Mouse (Mus musculus) kidney, postnatal 0 days (tissue): Measurements from ENCODE around the gene Med25. TPM values are rescaled to one million over a fixed set of nuclear protein-coding genes. Genes with fewer than 3 reads are reported as not detected.

Source experiments
- ATAC-seq: fragments of 200-750 bp; cut with Nextera tagmentation; replicated peaks from 2 replicates; pipeline ENCODE4 v1.8.0; 2017; ENCODE audit warnings: low read depth, moderate number of reproducible peaks, moderate TSS enrichment, moderate library complexity; ENCODE audit not compliant: low FRiP score
- DNase-seq: peaks from one replicate; pipeline ENCODE4 v3.0.0-alpha.2; 2016; ENCODE audit warnings: low spot score
- H3K27ac ChIP-seq: fragments of 300-500 bp; sonication (generic); 2 replicates; pipeline ENCODE4 v1.5.1; 2014; ENCODE audit warnings: mild to moderate bottlenecking
- H3K27me3 ChIP-seq: fragments of 300-500 bp; sonication (generic); 2 replicates; pipeline ENCODE4 v1.6.1; 2014; ENCODE audit warnings: low read length, mixed read lengths; ENCODE audit not compliant: insufficient read depth
- H3K36me3 ChIP-seq: fragments of 300-500 bp; sonication (generic); 2 replicates; pipeline ENCODE4 v1.6.1; 2014; ENCODE audit warnings: low read length, mixed read lengths; ENCODE audit not compliant: insufficient read depth
- H3K4me1 ChIP-seq: fragments of 300-500 bp; sonication (generic); replicated peaks from 2 replicates; pipeline ENCODE4 v1.6.1; 2014; ENCODE audit warnings: antibody characterized with exemption, low read length, mixed read lengths; ENCODE audit not compliant: insufficient read depth
- H3K4me2 ChIP-seq: fragments of 300-500 bp; sonication (generic); 2 replicates; pipeline ENCODE4 v1.6.1; 2014; ENCODE audit warnings: mild to moderate bottlenecking, low read length, moderate library complexity, mixed read lengths
- H3K4me3 ChIP-seq: fragments of 300-500 bp; sonication (generic); replicated peaks from 2 replicates; pipeline ENCODE4 v1.5.1; 2014; ENCODE audit warnings: low read depth, low read length
- H3K9ac ChIP-seq: fragments of 300-500 bp; sonication (generic); 2 replicates; pipeline ENCODE4 v1.6.1; 2014; ENCODE audit warnings: low read depth, low read length
- H3K9me3 ChIP-seq: fragments of 300-500 bp; sonication (generic); replicated peaks from 2 replicates; pipeline ENCODE4 v1.6.1; 2016; ENCODE audit warnings: low read length, inconsistent platforms, mixed read lengths
- CTCF ChIP-seq: IDR thresholded peaks from 2 replicates; pipeline ENCODE4 v1.5.1; 2016; ENCODE audit warnings: antibody characterized with exemption, low read depth, mild to moderate bottlenecking, moderate library complexity
- WGBS: fragments of 180-500 bp; shearing (Covaris S2); extraction: QIAGEN DNeasy Blood & Tissue Kit; methylation state at CpG from one replicate; pipeline ENCODE4 v1.1.7; 2014; 5-methylcytosine and 5-hydroxymethylcytosine counted together
- polyA plus RNA-seq: library from polyadenylated mRNA; unstranded; fragments of >200 nt; fragmentation: Nextera tagmentation; extraction: Ambion mirVana; gene quantifications from 2 replicates; pipeline ENCODE4 v1.2.1, GENCODE M21; 2015

Gene Med25
- polyA plus RNA-seq, 1 experiment from 2014 or later: 91.4 TPM

- H3K4me2 ChIP-seq: no peak overlapping the region
- H3K4me1 ChIP-seq: peaks cover 28% of the 10 kb centered on the region
- no peak overlapping the region for H3K4me3 ChIP-seq
- H3K27me3 ChIP-seq: no peaks in the 10 kb centered on the region
- DNase-seq (no peak), ATAC-seq (no peak)
- WGBS: 74% methylated on average over 8 of the region's 8 CpGs
- H3K9me3 ChIP-seq: no peaks in the 10 kb centered on the region
- H3K36me3 ChIP-seq: peaks cover 38% of the 10 kb centered on the region
- no peak for TF ChIP-seq CTCF
- no peak overlapping the region for H3K9ac ChIP-seq
- H3K27ac ChIP-seq: no peak overlapping the region
Measured at GRCm38 (mm10) chr7:44862434-44862833, 30.1 kb downstream of the Med25 start.

- Histone ChIP-seq H3K36me3 (peaks cover 38% of the 10 kb centered on the region), H3K9ac (no peak overlapping the region)
Measured at GRCm38 (mm10) chr7:44861429-44861816, 31.1 kb downstream of the Med25 start.

GRCm38 (mm10) chr7:44860576-44861428 is 31.7 kb downstream of the Med25 start:
- Histone ChIP-seq H3K4me3 (no peak overlapping the region), H3K4me2 (no peak overlapping the region)

More at GRCm38 (mm10) chr7:44861429-44861816, 31.1 kb downstream of the Med25 start:
- DNase-seq: no peak
- 76% methylated on average over 14 of the region's 14 CpGs for WGBS
- Histone ChIP-seq H3K4me3 (no peak overlapping the region), H3K9me3 (no peaks in the 10 kb centered on the region), H3K4me1 (peaks cover 18% of the 10 kb centered on the region), H3K4me2 (no peak overlapping the region), H3K27me3 (no peaks in the 10 kb centered on the region), H3K27ac (peak overlapping the region; percentile 56)
- no peak for TF ChIP-seq CTCF
- no peak for ATAC-seq

GRCm38 (mm10) chr7:44859896-44860295 is 32.6 kb downstream of the Med25 start:
- 90% methylated on average over 11 of the region's 11 CpGs for WGBS
- H3K27ac ChIP-seq: no peak overlapping the region
- DNase-seq (no peak), ATAC-seq (no peak)
- H3K4me1 ChIP-seq: peaks cover 18% of the 10 kb centered on the region
- no peak overlapping the region for H3K9ac ChIP-seq
- no peaks in the 10 kb centered on the region for H3K9me3 ChIP-seq
- H3K36me3 ChIP-seq: peaks cover 27% of the 10 kb centered on the region
- no peaks in the 10 kb centered on the region for H3K27me3 ChIP-seq
- TF ChIP-seq CTCF: no peak
- H3K4me3 ChIP-seq: no peak overlapping the region
- no peak overlapping the region for H3K4me2 ChIP-seq

More at GRCm38 (mm10) chr7:44860576-44861428, 31.7 kb downstream of the Med25 start:
- H3K9me3 ChIP-seq: no peaks in the 10 kb centered on the region
- ATAC-seq: peak; percentile 36; the same call in 1 of the 2 replicates
- H3K36me3 ChIP-seq: peaks cover 36% of the 10 kb centered on the region
- peaks cover 14% of the 10 kb centered on the region for H3K4me1 ChIP-seq
- H3K27ac ChIP-seq: peak overlapping the region; percentile 56
- peak; percentile 88 for TF ChIP-seq CTCF
- 53% methylated on average over 22 of the region's 22 CpGs for WGBS
- no peaks in the 10 kb centered on the region for H3K27me3 ChIP-seq
- no peak overlapping the region for H3K9ac ChIP-seq
- DNase-seq: peak; percentile 90

GRCm38 (mm10) chr7:44857905-44858304 is 34.6 kb downstream of the Med25 start:
- Histone ChIP-seq H3K9me3 (no peaks in the 10 kb centered on the region), H3K36me3 (peaks cover 10% of the 10 kb centered on the region), H3K27me3 (no peaks in the 10 kb centered on the region), H3K27ac (peak overlapping the region; percentile 92), H3K4me2 (peak overlapping the region; percentile 92), H3K9ac (peak overlapping the region; percentile 82), H3K4me3 (peak overlapping the region; percentile 73), H3K4me1 (peaks cover 28% of the 10 kb centered on the region)
- TF ChIP-seq CTCF: no peak
- DNase-seq (peak; percentile 76), ATAC-seq (no peak)
- 34% methylated on average over 8 of the region's 8 CpGs for WGBS

DNA sequence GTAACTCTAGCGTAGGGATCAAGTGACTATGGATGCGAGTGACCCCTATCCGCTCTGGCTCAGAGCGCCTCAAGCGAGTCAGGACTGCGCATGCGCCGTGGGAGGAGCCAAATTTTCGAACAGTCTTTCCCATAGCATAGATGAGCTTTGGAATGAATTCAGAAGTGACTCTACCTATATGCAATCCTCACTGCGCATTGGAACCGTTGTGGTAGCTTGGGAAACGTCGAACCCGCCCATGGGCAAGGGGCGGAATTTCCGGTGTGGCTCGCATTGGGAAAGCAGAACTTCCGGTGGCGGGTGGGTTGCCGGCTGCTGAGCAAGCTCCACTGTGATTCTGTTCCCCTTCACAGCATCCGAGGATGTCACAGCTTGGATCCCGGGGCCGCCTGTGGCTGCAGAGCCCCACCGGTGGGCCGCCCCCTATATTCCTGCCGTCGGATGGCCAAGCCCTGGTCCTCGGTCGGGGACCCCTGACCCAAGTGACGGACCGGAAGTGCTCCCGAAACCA is 35.4 kb downstream of the Med25 start, which contains the start of gene Pnkp:
TSS of gene Pnkp (plus strand) at position 98 of the 511 bp plus-strand sequence.
- Histone ChIP-seq H3K36me3 (0 out of 2 replicates have a peak, but pooled peaks cover 2% of the 10 kb centered on the region), H3K9ac (peak within 1 kb of the TSS; percentile 82), H3K27me3 (no peaks in the 10 kb centered on the region), H3K27ac (peak within 1 kb of the TSS; percentile 92), H3K4me1 (peaks cover 28% of the 10 kb centered on the region), H3K4me3 (peak within 1 kb of the TSS; percentile 73), H3K9me3 (no peaks in the 10 kb centered on the region), H3K4me2 (peak within 1 kb of the TSS; percentile 92)
- under 1% methylated on average over 32 of the region's 32 CpGs for WGBS
- ATAC-seq: peak; percentile 3; the same call in 1 of the 2 replicates
- TF ChIP-seq CTCF: peak; percentile 10; the same call in 1 of the 2 replicates
- peak; percentile 90 for DNase-seq
